Mouse (Mus musculus) testis, adult 2 months (tissue): ENCODE results near the gene Nup98. TPM values are rescaled to one million over a fixed set of nuclear protein-coding genes. Genes with fewer than 3 reads are reported as not detected.

ENCODE experiments used
- H3K27ac ChIP-seq: fragments of 200-500 bp; 2 replicates; pipeline ENCODE4 v1.5.1; 2012; ENCODE audit warnings: low read depth, low read length; ENCODE audit not compliant: control insufficient read depth, insufficient read depth
- H3K27me3 ChIP-seq: fragments of 200-500 bp; 2 replicates; pipeline ENCODE4 v1.6.1; 2012; ENCODE audit warnings: mild to moderate bottlenecking, low read length, moderate library complexity; ENCODE audit not compliant: control insufficient read depth, insufficient read depth
- H3K36me3 ChIP-seq: fragments of 200-500 bp; 2 replicates; pipeline ENCODE4 v1.6.1; 2012; ENCODE audit warnings: mild to moderate bottlenecking, low read length; ENCODE audit not compliant: control insufficient read depth, insufficient read depth
- H3K4me1 ChIP-seq: fragments of 200-500 bp; 2 replicates; pipeline ENCODE4 v1.6.1; 2012; ENCODE audit warnings: low read length; ENCODE audit not compliant: control insufficient read depth, insufficient read depth
- H3K4me3 ChIP-seq: fragments of 200-500 bp; 2 replicates; pipeline ENCODE4 v1.5.1; 2012; ENCODE audit warnings: low read depth, mild to moderate bottlenecking, low read length, moderate library complexity, mixed read lengths; ENCODE audit not compliant: control insufficient read depth
- CTCF ChIP-seq: fragments of 200-500 bp; IDR thresholded peaks from 2 replicates; pipeline ENCODE4 v1.5.1; 2012; ENCODE audit warnings: low read depth, mild to moderate bottlenecking, inconsistent platforms, low read length, moderate library complexity; ENCODE audit not compliant: control insufficient read depth, insufficient read depth, insufficient replicate concordance
- POLR2A ChIP-seq: fragments of 200-500 bp; IDR thresholded peaks from 2 replicates; pipeline ENCODE4 v1.6.1; 2012; ENCODE audit warnings: low read depth, mild to moderate bottlenecking, inconsistent platforms, low read length, moderate library complexity; ENCODE audit not compliant: control insufficient read depth
- polyA plus RNA-seq: library from polyadenylated mRNA; depleted of rRNA; stranded (reverse); fragments of >200 nt; gene quantifications from 2 replicates; pipeline ENCODE4 v1.2.3, GENCODE M21; 2012

Gene Nup98
- polyA plus RNA-seq, 1 experiment = 126 TPM

GRCm38 (mm10) chr7:102211071-102211470, 1.1 kb upstream of the Nup98 start:
- Histone ChIP-seq H3K4me3 (peak overlapping the region; percentile 100; the same call in 1 of the 2 replicates), H3K36me3 (no peaks in the 10 kb centered on the region), H3K4me1 (no peaks in the 10 kb centered on the region), H3K27me3 (no peaks in the 10 kb centered on the region), H3K27ac (peak overlapping the region; percentile 93; the same call in 1 of the 2 replicates)
- TF ChIP-seq POLR2A (no peak), CTCF (no peak)

GRCm38 (mm10) chr7:102208806-102209363, 1.1 kb downstream of the Nup98 start:
- Histone ChIP-seq H3K4me3 (peak overlapping the region; percentile 100), H3K27me3 (no peaks in the 10 kb centered on the region), H3K27ac (no peak overlapping the region; the same call in 1 of the 2 replicates), H3K36me3 (no peaks in the 10 kb centered on the region), H3K4me1 (no peaks in the 10 kb centered on the region)
- TF ChIP-seq POLR2A (no peak), CTCF (no peak)

- Histone ChIP-seq H3K4me1 (no peaks in the 10 kb centered on the region; the same call in 1 of the 2 replicates), H3K27ac (no peak overlapping the region), H3K4me3 (no peak overlapping the region), H3K36me3 (no peaks in the 10 kb centered on the region), H3K27me3 (no peaks in the 10 kb centered on the region)
- no peak for TF ChIP-seq CTCF
- TF ChIP-seq POLR2A = no peak
These were observed 4.3 kb downstream of the Nup98 start for GRCm38 (mm10) chr7:102205646-102206045.

GRCm38 (mm10) chr7:102204296-102204857, 5.6 kb downstream of the Nup98 start:
- TF ChIP-seq POLR2A (no peak), CTCF (no peak)
- Histone ChIP-seq H3K27ac (no peak overlapping the region), H3K36me3 (no peaks in the 10 kb centered on the region), H3K4me3 (no peak overlapping the region), H3K27me3 (no peaks in the 10 kb centered on the region), H3K4me1 (no peaks in the 10 kb centered on the region; the same call in 1 of the 2 replicates)

- H3K27ac ChIP-seq = no peak overlapping the region
- H3K4me3 ChIP-seq = no peak overlapping the region
- H3K27me3 ChIP-seq = no peaks in the 10 kb centered on the region
- no peaks in the 10 kb centered on the region; the same call in 1 of the 2 replicates for H3K4me1 ChIP-seq
- no peaks in the 10 kb centered on the region for H3K36me3 ChIP-seq
- TF ChIP-seq POLR2A (no peak), CTCF (no peak)
These were observed 8.8 kb downstream of the Nup98 start for GRCm38 (mm10) chr7:102200996-102201785.

- Histone ChIP-seq H3K4me1 (no peaks in the 10 kb centered on the region; the same call in 1 of the 2 replicates), H3K36me3 (no peaks in the 10 kb centered on the region), H3K27me3 (no peaks in the 10 kb centered on the region), H3K4me3 (no peak overlapping the region), H3K27ac (no peak overlapping the region)
- no peak for TF ChIP-seq CTCF
- no peak for TF ChIP-seq POLR2A
These were observed 9.4 kb downstream of the Nup98 start for GRCm38 (mm10) chr7:102200576-102200975.

GRCm38 (mm10) chr7:102192356-102192755, 17.6 kb downstream of the Nup98 start:
- no peaks in the 10 kb centered on the region for H3K36me3 ChIP-seq
- no peak for TF ChIP-seq CTCF
- no peak for TF ChIP-seq POLR2A
- no peaks in the 10 kb centered on the region for H3K27me3 ChIP-seq
- no peak overlapping the region for H3K27ac ChIP-seq
- H3K4me3 ChIP-seq = no peak overlapping the region
- no peaks in the 10 kb centered on the region for H3K4me1 ChIP-seq
